Mouse (Mus musculus) layer of hippocampus, adult 8-10 months (tissue): Measurements from ENCODE around the gene 6330409D20Rik. TPM values are rescaled to one million over a fixed set of nuclear protein-coding genes. Genes with fewer than 3 reads are reported as not detected.

Source experiments
- DNase-seq, 2 experiments: peaks; one replicate each; pipeline ENCODE4 v3.0.0; 2022; ENCODE audit warnings: low spot score in 2 of 2
- total RNA-seq, 4 experiments: library from RNA; stranded (reverse); gene quantifications; 2 replicates each; pipeline ENCODE4 v1.2.4; 2022

Gene 6330409D20Rik
- 1 to 10 TPM in 3 of 4 experiments, under 1 TPM in 1; 0.92 to 2.1 (median 1.5) TPM for total RNA-seq

DNA sequence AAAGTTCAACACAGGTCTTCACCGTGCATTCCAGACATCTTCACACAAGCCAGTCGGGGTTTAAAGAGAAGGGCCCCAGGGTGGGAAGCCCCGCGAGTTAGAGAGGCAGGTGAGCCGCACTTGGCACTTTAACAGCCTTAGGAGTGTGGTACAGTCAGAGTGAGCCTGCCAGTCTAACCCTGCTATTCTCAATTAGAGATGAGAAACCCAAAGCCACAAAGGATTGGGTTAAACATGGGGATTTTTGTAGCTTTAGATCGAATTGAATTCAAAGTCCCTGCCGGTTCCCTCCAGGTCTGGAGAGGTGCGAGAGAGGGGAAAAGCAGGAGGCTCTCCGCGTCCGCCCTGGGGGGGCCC, at the start of gene 6330409D20Rik:
6330409D20Rik (minus strand) TSS at position 101 of the 357 bp plus-strand sequence.
- DNase-seq: no peak

DNA sequence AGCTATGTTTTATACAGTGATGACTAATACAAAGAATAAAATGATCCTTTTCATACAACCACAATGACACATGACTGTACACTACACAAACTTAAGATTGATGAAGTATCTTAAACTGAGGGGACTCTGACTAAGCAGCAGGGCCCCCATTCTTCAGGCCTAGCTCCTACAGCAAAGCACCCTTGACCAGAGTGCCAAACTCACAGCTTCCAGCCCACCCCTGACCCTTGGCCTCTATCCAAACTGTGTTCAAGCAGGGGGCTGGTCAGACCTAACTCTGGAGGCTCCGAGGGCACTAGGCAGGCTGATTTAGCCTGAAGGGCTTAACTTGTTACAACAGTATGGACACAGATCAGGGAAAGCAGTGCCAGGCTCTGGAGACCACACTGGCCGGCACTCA, 47.8 kb upstream of the 6330409D20Rik start:
- DNase-seq: no peak

DNA sequence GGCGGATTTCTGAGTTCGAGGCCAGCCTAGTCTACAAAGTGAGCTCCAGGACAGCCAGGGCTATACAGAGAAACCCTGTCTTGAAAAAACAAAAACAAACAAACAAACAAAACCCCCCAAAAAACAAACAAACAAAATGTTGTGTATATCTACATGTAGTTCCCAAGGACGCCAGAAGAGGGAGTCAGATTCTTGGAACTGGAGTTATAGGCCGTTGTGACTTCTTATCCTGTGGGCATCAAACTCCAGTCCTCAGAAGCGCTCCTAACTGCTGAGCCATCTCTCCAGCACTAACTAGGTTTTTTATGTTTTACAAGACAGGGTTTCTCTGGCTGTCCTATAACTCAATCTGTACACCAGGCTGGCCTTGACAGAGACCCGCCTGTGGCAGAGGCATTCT, 46.4 kb upstream of the 6330409D20Rik start:
- no peak for DNase-seq

DNA sequence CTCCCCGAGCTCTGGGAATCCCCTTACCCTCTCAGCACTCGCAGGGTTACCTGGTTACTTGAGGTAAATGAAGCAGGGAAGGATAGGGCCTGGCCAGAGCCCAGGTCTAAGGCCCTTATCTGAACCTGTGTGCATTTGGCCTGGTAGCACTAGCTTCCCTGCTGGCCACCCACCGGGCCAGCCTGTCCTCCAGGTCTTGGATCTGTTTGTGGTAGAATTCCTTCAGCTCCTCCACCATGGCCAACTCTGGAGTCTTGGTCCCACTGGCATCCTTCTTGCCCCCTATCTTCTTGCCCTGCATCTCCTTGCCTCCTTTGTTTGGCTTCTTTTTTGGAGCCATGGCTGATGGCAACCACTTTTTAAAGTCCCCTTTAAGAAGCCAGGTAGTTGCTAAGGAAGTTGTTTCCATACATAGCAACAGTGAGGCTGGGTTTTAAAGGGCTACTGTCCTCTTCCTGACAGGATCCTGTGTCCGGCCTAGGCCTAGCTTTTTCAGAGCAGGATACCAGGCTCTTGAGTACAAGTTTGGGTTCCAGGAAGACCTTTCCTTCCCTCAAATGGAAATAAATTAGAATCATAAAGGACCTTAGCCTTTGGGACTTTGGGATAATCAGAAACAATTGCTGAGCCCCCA, 43.3 kb upstream of the 6330409D20Rik start, which contains the start of gene Cfap157:
Cfap157 (minus strand) TSS at position 381 of the 634 bp plus-strand sequence.
- DNase-seq: no peak

DNA sequence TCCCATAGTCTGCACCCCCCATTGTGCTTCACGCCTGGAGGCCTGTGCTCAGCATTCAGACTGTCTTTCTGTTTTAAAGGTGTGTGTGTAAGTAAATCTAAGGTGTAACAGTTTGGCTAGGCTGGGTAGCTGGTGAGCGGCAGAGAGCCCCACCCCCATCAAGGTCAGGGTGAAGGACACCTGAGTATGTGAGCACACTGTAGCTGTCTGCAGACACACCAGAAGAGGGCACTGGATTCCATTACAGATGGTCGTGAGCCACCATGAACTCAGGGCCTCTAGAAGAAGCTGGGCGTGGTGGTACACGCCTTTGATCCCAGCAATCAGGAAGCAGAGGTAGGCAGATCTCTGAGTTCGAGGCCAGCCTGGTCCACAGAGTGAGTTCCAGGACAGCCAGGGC, 40.9 kb upstream of the 6330409D20Rik start:
- DNase-seq: no peak

DNA sequence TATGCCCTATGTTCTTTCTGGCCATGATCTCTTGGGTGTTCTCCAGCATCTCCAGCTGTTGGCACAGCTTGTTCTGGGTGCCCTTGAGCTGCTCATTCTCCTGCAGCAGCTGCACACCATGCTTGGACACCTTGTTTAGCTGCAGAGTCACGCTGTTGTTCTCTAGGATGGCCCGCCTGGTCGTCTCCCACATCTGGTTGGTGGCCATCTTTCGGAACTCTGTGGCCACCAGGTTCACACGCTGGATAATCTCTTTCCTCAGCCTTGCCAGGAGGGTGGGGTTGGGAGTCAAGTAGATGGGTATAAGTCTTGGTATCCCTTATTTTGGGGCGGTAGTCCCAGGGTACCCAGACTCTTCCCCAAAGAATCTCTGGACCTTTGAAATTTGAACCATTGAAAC, 38.9 kb upstream of the 6330409D20Rik start:
- no peak for DNase-seq

DNA sequence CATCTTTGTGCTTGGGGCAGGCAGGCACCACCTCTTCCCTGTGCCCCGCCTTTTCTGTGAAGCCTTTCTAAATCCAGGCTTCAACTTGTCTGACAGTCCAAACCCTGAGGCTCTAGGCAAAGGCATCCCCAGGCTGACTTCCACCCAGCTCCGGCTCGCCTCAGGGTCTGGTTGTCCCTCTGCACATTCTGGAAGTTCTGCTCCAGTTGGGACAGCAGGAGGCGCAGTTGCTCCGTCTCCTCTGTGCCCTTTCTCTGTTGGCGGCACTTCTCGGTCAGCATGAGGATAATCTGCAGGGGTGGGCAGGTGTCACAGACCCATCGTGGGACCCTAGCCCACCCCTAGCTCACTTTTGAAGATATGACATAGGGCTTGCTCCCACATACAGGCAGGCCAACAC, 38.3 kb upstream of the 6330409D20Rik start:
- DNase-seq: peak in 1 of 2 experiments; percentile 56

DNA sequence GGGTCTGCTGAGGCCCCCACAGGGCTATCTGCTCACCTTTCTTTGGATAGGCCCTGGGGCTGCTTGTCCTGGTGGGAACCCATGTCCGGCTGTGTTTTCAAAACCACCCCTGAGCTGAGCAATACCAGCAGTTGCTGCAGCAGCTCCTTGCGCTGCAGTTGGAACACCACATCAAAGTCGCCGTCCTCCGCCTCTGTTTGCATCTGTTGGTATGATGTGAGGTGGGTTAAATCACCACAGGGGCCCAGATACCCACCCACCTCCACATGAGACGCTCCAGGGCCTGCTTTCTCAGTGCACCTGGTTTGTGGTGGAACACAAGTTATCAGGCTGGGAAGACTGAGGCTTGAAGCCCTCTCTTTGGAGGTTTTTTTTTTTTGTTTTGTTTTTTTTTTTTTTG, 37.3 kb upstream of the 6330409D20Rik start:
- DNase-seq: no peak

DNA sequence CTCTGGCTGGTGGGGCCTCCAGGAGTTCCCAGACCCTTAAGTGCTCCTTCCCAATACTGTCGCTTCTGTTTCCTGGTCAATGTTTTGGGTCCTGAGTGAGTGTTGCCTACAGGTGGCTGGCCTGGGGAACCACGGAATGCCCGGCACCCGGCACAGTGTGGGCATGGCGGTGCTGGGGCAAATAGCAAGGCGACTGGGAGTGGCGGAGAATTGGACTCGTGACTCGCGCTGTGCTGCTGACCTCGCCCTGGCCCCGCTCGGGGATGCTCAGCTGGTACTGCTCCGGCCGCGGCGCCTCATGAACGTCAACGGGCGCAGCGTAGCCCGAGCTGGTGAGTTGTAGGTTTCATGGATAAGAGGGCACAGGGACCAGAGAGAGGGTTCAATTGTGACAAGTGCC, 35.4 kb upstream of the 6330409D20Rik start:
- no peak for DNase-seq

DNA sequence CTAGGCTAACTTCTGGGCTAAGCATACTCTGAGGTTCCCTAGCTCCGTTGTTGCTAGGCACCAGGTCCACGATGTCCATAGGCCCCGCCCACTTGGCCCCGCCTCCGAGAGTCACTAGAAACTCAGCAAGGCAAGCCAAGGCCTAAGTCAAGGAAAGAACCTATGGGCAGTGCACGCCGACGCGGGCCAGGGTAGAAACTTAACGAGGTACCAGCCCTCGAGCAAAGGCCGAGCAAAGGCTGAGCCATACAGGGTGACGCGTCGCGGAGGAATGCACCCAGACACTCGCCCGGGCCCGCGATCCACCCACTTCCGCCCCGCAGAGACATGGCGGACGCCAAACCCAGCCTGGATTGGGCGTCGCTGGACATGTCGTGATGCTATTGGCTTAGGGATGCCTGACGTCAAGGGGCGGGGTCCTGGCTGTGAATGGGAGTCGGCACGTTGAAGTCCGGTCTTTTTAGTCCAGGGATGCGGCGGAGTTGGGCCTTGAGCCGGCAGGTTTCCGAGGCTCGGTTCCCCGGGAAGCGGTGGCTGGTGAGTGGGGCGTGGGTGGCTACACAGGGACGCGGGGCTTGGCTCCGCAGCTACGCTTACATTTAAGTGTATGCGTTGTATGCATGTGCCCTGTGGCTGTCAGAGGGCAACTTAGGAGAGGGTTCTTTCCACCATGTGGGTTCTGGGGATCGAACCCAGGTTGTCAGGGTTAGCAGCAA, 34.7 kb upstream of the 6330409D20Rik start, which contains the start of the genes Ttc16 and Ptrh1:
Ttc16 (minus strand) TSS at position 275 of the 716 bp plus-strand sequence.
Ptrh1 (plus strand) TSS at position 428 of the 716 bp plus-strand sequence.
- peak; percentile 95 to 97 for DNase-seq

DNA sequence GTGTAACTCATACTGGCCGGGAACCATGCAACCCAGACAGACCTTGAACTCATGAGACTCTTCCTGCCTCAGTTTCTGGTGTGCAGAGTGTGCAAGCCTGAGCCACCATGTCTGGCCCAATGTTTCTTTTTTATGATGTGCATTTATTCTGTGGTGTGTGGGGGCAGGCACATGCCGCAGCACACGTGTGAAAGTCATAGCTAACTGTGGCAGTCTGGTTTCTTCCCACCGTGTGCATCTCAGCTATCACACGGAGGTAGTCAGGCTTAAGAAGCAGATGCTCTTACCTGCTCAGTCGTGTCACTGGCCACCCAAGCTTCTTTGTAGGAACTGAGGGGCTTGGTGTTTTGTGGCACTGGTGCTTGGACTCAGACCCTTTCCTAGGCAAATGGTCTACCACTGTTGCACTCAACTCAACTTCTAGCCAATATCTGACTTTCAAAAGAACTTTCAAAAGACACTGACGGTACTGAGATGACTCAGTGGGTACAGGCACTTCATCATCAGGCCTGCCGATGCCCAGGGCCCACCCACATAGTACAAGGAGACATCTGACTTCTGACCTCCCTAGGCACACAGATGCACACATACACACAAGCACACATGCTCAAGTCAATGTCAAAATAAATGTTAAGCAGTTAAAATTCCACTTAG, 31.9 kb upstream of the 6330409D20Rik start:
- DNase-seq: no peak

DNA sequence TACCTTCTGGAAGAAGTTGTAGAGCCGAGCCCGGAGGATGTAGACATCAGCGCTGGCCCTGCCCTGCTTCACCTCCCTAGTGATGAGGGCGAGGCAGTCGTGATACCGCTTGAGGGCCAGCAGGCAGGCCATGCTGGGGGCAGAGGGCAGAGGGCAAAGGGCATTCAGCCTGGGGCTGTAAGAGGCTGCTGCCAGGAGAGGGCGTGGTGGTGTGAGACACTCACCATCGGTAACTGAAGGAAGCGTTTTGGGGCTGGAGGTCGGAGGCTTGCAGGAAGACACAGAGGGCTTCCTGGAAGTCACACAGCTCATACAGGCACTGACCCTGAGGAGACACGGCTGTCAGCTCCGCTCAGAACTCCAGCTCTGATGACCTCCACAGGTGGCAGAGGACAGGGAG, 31.1 kb upstream of the 6330409D20Rik start:
- no peak for DNase-seq

DNA sequence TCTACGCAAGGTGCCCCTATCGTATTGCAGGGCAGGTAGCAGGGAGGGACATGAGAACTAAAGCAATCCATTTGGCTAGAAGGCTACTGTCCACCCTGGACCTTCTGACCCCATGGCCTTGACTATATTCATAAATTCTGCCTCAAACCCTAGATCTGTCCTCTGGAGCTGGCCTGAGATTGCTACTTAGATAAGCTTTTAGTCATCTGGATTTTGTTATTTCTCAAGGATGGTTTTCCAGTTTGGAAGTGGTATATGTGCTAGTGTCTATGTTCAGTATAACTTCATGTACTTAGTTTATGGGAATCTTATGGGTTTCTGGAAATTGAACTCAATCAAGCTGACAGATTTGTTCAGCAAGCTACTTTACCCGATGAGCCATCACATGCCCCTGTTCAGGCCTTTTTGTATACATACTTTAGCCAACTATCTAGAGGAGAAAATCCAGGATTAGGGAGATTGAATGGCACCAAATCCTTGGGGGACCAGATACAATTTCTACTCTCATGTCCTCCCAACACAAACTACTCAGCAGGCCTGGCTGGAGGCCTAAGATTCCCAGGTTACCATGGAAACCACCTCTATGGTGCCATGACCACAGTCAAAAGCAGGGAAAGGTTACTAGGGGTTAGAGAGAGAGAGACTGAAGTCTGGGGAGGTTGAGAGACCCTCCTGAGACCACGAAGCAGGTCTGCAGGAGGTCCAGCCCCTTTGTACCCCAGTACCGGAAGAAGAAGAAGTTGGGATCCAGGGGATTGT, 28.7 kb upstream of the 6330409D20Rik start:
- DNase-seq: no peak

DNA sequence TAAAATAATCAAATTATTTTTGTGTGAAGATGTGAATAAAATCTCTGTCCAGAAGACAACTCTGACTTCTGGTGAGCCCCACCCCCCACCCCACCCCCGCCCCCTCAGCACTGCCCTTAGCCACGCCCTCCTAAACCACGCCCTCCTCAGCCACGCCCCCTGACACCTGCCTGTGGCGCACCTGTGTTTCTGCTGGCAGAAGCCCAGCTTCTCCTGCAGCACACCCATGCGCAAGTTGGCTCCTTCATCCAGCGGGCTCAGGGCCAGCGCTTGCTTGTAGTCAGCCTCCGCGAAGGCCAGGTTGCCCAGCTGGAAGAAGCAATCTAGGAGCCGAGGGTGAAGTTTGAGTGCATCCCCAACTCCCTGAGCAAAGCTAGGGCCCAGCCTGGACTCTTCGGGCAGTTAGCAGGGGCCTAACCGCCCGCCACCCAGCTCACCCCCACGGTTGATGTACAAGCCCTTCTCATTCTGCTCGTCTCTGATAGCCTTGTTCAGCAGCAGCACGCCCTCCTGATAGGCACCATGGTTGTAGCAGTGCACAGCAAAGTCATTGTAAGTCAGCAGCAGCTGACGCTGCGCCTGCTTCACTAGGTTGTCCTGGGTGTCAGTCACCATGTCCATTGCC, 28.0 kb upstream of the 6330409D20Rik start:
- DNase-seq: no peak

DNA sequence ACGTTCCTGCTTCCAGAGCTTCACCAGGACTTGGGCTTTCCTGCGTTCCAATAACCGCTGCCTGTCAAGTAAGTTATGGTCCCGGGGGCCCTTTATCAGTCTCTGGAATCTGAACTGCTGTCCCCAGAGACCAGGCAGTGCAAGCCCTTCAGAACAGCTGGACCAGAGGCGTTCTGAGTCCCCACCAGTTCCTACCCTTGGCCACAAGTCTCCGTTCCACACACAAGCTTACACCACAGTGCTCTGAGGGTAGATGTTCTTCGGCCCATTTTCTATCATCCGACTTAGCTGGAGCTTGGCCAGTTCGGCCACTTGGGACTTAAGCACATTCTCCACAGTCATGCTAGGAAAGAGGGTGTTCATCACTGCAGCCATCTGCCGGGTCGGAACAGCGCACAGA, 26.4 kb upstream of the 6330409D20Rik start:
- DNase-seq: no peak

DNA sequence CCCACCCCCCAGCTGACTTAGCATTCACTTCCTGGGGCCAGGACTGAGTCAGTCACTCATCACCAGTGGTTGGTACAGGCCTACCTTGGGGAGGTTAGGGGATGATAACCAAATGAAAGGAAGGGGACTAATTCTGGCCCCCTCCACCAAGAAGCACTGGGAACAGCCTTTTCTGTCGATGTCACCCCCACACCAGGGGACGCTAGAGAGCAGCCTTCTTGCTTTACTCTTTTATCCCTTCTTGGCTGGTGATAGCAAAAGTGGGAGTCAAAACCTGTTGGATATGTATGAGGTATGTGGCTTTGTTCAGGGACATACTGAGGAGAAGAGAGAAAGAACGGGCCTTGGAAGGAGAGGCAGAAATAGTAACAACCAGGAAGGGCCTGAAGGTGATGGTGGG, 22.5 kb upstream of the 6330409D20Rik start:
- no peak for DNase-seq

DNA sequence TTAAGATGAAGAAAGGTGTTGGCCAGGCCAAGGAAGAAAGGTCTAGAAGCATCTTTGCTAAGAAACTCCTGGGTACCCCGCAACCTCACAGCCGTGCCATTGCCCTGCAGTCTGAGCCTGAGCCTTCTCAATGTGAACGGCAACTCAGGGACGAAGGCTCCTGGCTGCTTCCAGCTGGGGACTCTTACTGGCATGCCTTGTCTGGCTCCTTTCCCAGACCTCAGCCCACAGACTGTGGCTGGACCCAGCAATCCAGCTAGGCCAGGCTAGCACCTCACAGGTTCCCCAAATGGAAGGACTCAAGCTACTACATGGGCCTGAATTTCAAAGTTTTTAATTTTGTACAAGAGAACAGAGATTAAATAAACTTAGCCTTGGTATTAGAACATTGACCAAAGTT, 21.0 kb upstream of the 6330409D20Rik start:
- DNase-seq: no peak

DNA sequence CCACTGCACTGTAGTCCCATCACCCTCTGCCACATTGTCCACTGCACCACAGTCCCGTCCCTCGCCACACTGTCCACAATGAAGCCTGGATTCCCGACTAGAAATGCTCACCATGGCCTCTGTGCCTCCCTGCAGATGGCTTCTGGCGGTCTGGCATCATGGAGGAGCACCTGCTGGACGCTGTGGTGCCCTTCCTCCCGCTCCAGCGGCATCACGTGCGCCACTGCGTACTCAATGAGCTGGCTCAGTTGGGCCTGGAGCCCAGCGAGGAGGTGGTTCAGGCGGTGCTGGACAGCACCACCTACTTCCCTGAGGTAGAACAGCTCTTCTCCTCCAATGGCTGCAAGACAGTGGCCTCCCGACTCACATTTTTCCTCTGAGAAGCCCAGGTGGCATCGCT, 20.5 kb upstream of the 6330409D20Rik start:
- DNase-seq: no peak

DNA sequence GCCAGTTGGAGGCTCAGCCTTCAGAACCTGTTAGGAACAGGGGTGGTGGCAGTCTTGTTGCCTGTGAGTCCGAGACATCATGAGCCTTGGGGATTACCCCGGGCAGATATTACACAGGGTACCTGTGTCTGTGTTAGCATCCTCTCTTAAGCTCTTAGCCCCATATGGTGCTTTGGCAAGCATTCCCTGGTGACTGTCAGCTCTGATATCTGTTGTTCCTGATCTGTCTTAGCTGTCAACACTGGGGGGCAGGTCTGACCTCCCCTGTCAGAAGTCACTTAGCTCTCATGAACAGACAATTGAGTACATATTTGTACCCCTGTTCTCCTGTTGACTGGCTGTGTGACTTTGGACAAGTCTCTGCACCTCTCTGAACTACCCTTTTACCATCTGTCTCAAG, 18.2 kb upstream of the 6330409D20Rik start:
- DNase-seq: no peak

DNA sequence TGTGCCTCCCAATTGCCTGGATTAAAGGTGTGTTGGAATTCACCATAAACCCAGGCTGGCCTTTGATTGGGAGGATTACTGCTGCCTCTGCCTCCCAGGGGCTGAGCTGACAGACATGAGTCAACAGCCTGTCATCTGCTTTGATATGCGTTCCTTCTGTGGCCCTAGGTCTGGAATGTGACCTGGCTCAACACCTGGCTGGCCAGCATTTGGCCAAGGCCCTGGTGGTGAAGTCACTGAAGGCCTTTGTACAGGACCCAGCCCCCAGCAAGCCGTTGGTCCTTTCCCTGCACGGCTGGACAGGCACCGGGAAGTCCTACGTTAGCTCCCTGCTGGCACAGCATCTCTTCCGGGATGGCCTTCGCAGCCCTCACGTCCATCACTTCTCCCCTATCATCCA, 17.7 kb upstream of the 6330409D20Rik start:
- DNase-seq: no peak
